Mouse (Mus musculus) CH12.LX (cell line): Measurements from ENCODE around the gene Ankrd36.

ENCODE experiments used
- CHD2 ChIP-seq: IDR thresholded peaks from 2 replicates; pipeline ENCODE4 v1.6.1; 2011; ENCODE audit warnings: low read length, improper control_type of control experiment
- CTCF ChIP-seq, 2 experiments: IDR thresholded peaks in 1 of 2; conservative IDR thresholded peaks in 1 of 2; 2 replicates each; pipeline ENCODE4 v1.5.1; 2011 to 2012; ENCODE audit warnings: low read depth in 2 of 2, low read length in 2 of 2, improper control_type of control experiment in 1 of 2, inconsistent platforms in 1 of 2, mild to moderate bottlenecking in 1 of 2, moderate library complexity in 1 of 2
- EP300 ChIP-seq: IDR thresholded peaks from 2 replicates; pipeline ENCODE4 v1.6.1; 2011; ENCODE audit warnings: low read length, improper control_type of control experiment
- IRF4 ChIP-seq: IDR thresholded peaks from 2 replicates; pipeline ENCODE4 v1.6.1; 2014; ENCODE audit warnings: low read depth, mild to moderate bottlenecking, inconsistent platforms, low read length, improper control_type of control experiment
- MYC ChIP-seq: IDR thresholded peaks from 2 replicates; pipeline ENCODE4 v1.6.1; 2011; ENCODE audit warnings: low read depth, mild to moderate bottlenecking, improper control_type of control experiment, low read length
- NELFE ChIP-seq: IDR thresholded peaks from 2 replicates; pipeline ENCODE4 v1.6.1; 2011; ENCODE audit warnings: low read depth, low read length, improper control_type of control experiment
- NRF1 ChIP-seq: IDR thresholded peaks from 2 replicates; pipeline ENCODE4 v1.6.1; 2014; ENCODE audit warnings: low read depth, mild to moderate bottlenecking, inconsistent platforms, low read length, improper control_type of control experiment, moderate library complexity
- POLR2A ChIP-seq: IDR thresholded peaks from 2 replicates; pipeline ENCODE4 v1.6.1; 2011; ENCODE audit warnings: low read depth, mild to moderate bottlenecking, improper control_type of control experiment, low read length
- SIN3A ChIP-seq: IDR thresholded peaks from 2 replicates; pipeline ENCODE4 v1.6.1; 2012; ENCODE audit warnings: low read length, improper control_type of control experiment, inconsistent platforms
- SMC3 ChIP-seq: IDR thresholded peaks from 2 replicates; pipeline ENCODE4 v1.6.1; 2011; ENCODE audit warnings: low read depth, low read length, improper control_type of control experiment
- USF1 ChIP-seq: IDR thresholded peaks from 2 replicates; pipeline ENCODE4 v1.6.1; 2014; ENCODE audit warnings: low read depth, mild to moderate bottlenecking, inconsistent platforms, low read length, improper control_type of control experiment
- ZMIZ1 ChIP-seq: IDR thresholded peaks from 2 replicates; pipeline ENCODE4 v1.6.1; 2012; ENCODE audit warnings: low read depth, mild to moderate bottlenecking, inconsistent platforms, low read length, improper control_type of control experiment
- ZNF384 ChIP-seq: IDR thresholded peaks from 2 replicates; pipeline ENCODE4 v1.6.1; 2012; ENCODE audit warnings: low read depth, low read length, improper control_type of control experiment, inconsistent platforms

DNA sequence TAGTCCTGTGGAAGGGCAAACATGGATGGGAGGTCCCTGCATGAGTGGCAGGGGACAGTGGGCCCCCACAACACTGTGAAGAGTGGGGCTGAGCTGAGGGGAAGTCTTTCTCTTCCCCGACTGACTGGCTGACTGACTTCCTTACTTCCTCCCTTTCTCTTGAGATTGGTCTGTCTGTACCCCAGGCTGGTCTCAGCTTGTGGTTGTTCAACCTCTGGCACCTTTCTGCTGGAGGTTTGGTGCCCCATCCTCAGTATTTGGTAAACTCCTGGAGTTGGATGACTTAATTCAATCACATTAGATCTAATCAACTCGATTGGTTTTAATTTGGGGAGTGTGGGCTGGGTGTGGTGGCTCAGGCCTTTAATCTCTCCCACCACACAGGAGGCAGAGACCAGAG, 3.0 kb upstream of the Ankrd36 start:
- TF ChIP-seq MYC (no peak), EP300 (no peak), ZMIZ1 (no peak), USF1 (no peak), POLR2A (no peak), NRF1 (no peak), CHD2 (no peak), ZNF384 (no peak), CTCF (conservative IDR thresholded peaks at IDR 0.05 in 1 of 2, IDR thresholded peaks at IDR 0.05 in 1 of 2; ENCODE audit: low read depth in 2 of 2, low read length in 2 of 2) (no peak), SIN3A (no peak), SMC3 (no peak), IRF4 (no peak), NELFE (no peak)
